ENCODE assay signal across 28 mouse cellular contexts in genomic region chr13:45929744-45930143, GRCm38 (mm10). TPM values are rescaled to one million over a fixed set of nuclear protein-coding genes. Genes with fewer than 3 reads are reported as not detected.
DNase-seq lines count a peak whose midpoint lies in the region; ATAC-seq and TF ChIP-seq lines count a peak whose summit lies in the region.
"Had no signal": no experiment of that assay in that cellular context is flagged by ENCODE, and none has a peak within 500 bp of the region (broad histone marks: within the 10 kb centered on the region; RNA-seq: fewer than 3 reads in every experiment).

No protein-coding gene starts in this region.

- H3K4me3 ChIP-seq in kidney, embryonic 16.5 days (ENCODE audit: low read length): no peak overlapping the region
- no peak overlapping the region for H3K4me3 ChIP-seq in lung, postnatal 0 days (ENCODE audit: low read depth, low read length)
- H3K4me3 ChIP-seq: embryonic facial prominence, embryonic 10.5 days; embryonic facial prominence, embryonic 15.5 days; forebrain, embryonic 13.5 days; heart, embryonic 13.5 days; left cerebral cortex, adult 2 months; limb, embryonic 13.5 days; midbrain, embryonic 10.5 days; midbrain, embryonic 15.5 days had no signal

- H3K4me2 ChIP-seq in kidney, embryonic 16.5 days (replicated peaks; ENCODE audit: low read depth, low read length): no peak overlapping the region
- H3K4me2 ChIP-seq in lung, postnatal 0 days (replicated peaks; ENCODE audit: low read depth, low read length): no peak overlapping the region
- H3K4me2 ChIP-seq: embryonic facial prominence, embryonic 15.5 days; forebrain, embryonic 13.5 days; heart, embryonic 13.5 days; limb, embryonic 13.5 days; liver, embryonic 11.5 days; midbrain, embryonic 15.5 days had no signal

- no peak for TF ChIP-seq CTCF in lung, postnatal 0 days (IDR thresholded peaks at IDR 0.05)

- no peak for ATAC-seq in kidney, embryonic 16.5 days (ENCODE audit: low FRiP score, low TSS enrichment)
- peak; percentile 67 for ATAC-seq in common myeloid progenitor, adult 5-6 weeks (replicated peaks; ENCODE audit: low read depth, poor library complexity, severe bottlenecking)
- peak; percentile 93 for ATAC-seq in lung, postnatal 0 days
- ATAC-seq in megakaryocyte progenitor cell, adult 5-6 weeks (replicated peaks; ENCODE audit: poor library complexity): peak; percentile 56
- ATAC-seq: forebrain, embryonic 13.5 days; hindbrain, postnatal 0 days; intestine, embryonic 16.5 days; midbrain, embryonic 15.5 days had no signal

- H3K27me3 ChIP-seq in kidney, embryonic 16.5 days (ENCODE audit: insufficient read depth, low read length): no peaks in the 10 kb centered on the region
- H3K27me3 ChIP-seq in lung, postnatal 0 days (replicated peaks; ENCODE audit: insufficient read depth, low read length): no peaks in the 10 kb centered on the region
- H3K27me3 ChIP-seq: embryonic facial prominence, embryonic 15.5 days; forebrain, embryonic 13.5 days; heart, embryonic 13.5 days; limb, embryonic 13.5 days; midbrain, embryonic 15.5 days had no signal

- no peak overlapping the region for H3K9ac ChIP-seq in kidney, embryonic 16.5 days (replicated peaks; ENCODE audit: low read length)
- H3K9ac ChIP-seq in lung, postnatal 0 days (replicated peaks; ENCODE audit: low read depth): no peak overlapping the region
- H3K9ac ChIP-seq: embryonic facial prominence, embryonic 15.5 days; forebrain, embryonic 13.5 days; heart, embryonic 13.5 days; limb, embryonic 13.5 days; midbrain, embryonic 15.5 days had no signal

- peaks cover 4% of the 10 kb centered on the region; the same call in 1 of the 2 replicates for H3K36me3 ChIP-seq in kidney, embryonic 16.5 days (ENCODE audit: insufficient read depth, low read length)
- H3K36me3 ChIP-seq in lung, postnatal 0 days (ENCODE audit: insufficient read depth, low read length): no peaks in the 10 kb centered on the region
- H3K36me3 ChIP-seq: embryonic facial prominence, embryonic 10.5 days; embryonic facial prominence, embryonic 15.5 days; limb, embryonic 13.5 days; midbrain, embryonic 10.5 days; midbrain, embryonic 15.5 days had no signal

- peak; percentile 65 for TF ChIP-seq EP300 in lung, postnatal 0 days (IDR thresholded peaks at IDR 0.05)

- no peak for DNase-seq in kidney, postnatal 4 days
- peak; percentile 83 for DNase-seq in lung, postnatal 0 days (ENCODE audit: low spot score)
- DNase-seq in layer of hippocampus, adult 8-10 months (ENCODE audit: low spot score in 2 of 2): no peak
- no peak for DNase-seq in urinary bladder, postnatal 10 days (ENCODE audit: low spot score)
- no peak for DNase-seq in layer of hippocampus, postnatal 25 days (ENCODE audit: extremely low spot score in 1 of 2, low spot score in 1 of 2)
- DNase-seq: adrenal gland, postnatal 25 days; cerebellum, adult 18-20 months; cerebellum, postnatal 10 days; gastrocnemius, postnatal 36 days; heart, postnatal 10 days; kidney, adult 8-10 months; kidney, postnatal 10 days; right cerebral cortex, postnatal 25 days; thymus, postnatal 4 days had no signal

- peaks cover 16% of the 10 kb centered on the region for H3K4me1 ChIP-seq in kidney, embryonic 16.5 days (ENCODE audit: insufficient read depth, low read length)
- H3K4me1 ChIP-seq in lung, postnatal 0 days (ENCODE audit: insufficient read depth, low read depth, low read length): no peaks in the 10 kb centered on the region; the same call in 1 of the 2 replicates
- H3K4me1 ChIP-seq: limb, embryonic 13.5 days; midbrain, embryonic 10.5 days had no signal

- 0 out of 2 replicates have a peak overlapping the region, but pooled peaks have one; percentile 14 for H3K27ac ChIP-seq in kidney, embryonic 16.5 days (ENCODE audit: low read length)
- peak overlapping the region; percentile 74 for H3K27ac ChIP-seq in lung, postnatal 0 days (ENCODE audit: low read length)
- H3K27ac ChIP-seq: embryonic facial prominence, embryonic 10.5 days; embryonic facial prominence, embryonic 15.5 days; forebrain, embryonic 13.5 days; heart, embryonic 13.5 days; hindbrain, postnatal 0 days; left cerebral cortex, adult 2 months; limb, embryonic 13.5 days; midbrain, embryonic 10.5 days; midbrain, embryonic 15.5 days had no signal

- 55% methylated on average over 5 of the region's 5 CpGs for WGBS in kidney, embryonic 16.5 days
- WGBS in lung, postnatal 0 days: 25% methylated on average over 5 of the region's 5 CpGs

- peaks cover 4% of the 10 kb centered on the region; the same call in 1 of the 2 replicates for H3K9me3 ChIP-seq in kidney, embryonic 16.5 days (ENCODE audit: low read length)
- H3K9me3 ChIP-seq in lung, postnatal 0 days (ENCODE audit: low read length): no peaks in the 10 kb centered on the region
- H3K9me3 ChIP-seq: embryonic facial prominence, embryonic 15.5 days; limb, embryonic 13.5 days; midbrain, embryonic 15.5 days had no signal

RNA-seq across cellular contexts. Expression of gene Atxn1, which starts 35.1 kb away (rescaled TPM):
- 5.9 and 7.6 TPM in 2 replicates for polyA plus RNA-seq in kidney, embryonic 16.5 days (2015; fragmentation: Nextera tagmentation; extraction: Ambion mirVana)
- total RNA-seq in common myeloid progenitor, adult 5-6 weeks (2017): 6.9 and 9.0 TPM in 2 replicates
- 11.9 and 14.7 TPM in 2 replicates for polyA plus RNA-seq in lung, postnatal 0 days (2015; fragmentation: Nextera tagmentation; extraction: Ambion mirVana)
- 16.8 and 22.6 TPM in 2 replicates for total RNA-seq in megakaryocyte progenitor cell, adult 5-6 weeks (2015)
- total RNA-seq in megakaryocyte progenitor cell, adult 5-6 weeks (2017): 7.2 and 13.7 TPM in 2 replicates
- total RNA-seq in layer of hippocampus, adult 8-10 months (2022): 100 to 1,000 TPM; 123 to 159 (median 132) TPM
- total RNA-seq in layer of hippocampus, postnatal 25 days (2021): 100 to 1,000 TPM; 112 to 115 TPM

Comparison
In these comparisons a context has a peak if more than half of its experiments do, and no peak if none do; other contexts are left out.
1. RNA of gene Atxn1, which starts 35.1 kb away (total RNA-seq): 123 to 159 TPM in layer of hippocampus, adult 8-10 months and 112 to 115 TPM in layer of hippocampus, postnatal 25 days; 7.2 to 22.6 TPM in megakaryocyte progenitor cell, adult 5-6 weeks and 6.9 to 9.0 TPM in common myeloid progenitor, adult 5-6 weeks; every median in the first group is over 4 times any median in the second.